Mouse (Mus musculus): ENCODE measurements around the gene Defa35. TPM values are rescaled to one million over a fixed set of nuclear protein-coding genes. Genes with fewer than 3 reads are reported as not detected.
"Not testable (repeated sequence)": the region's sequence is repeated elsewhere in the genome, so short reads cannot be mapped to it uniquely, and the experiment has no call there.

The Defa35 gene
- not detected in 2 replicates for polyA plus RNA-seq (2014; fragmentation: Nextera tagmentation; extraction: Ambion mirVana)

GRCm38 (mm10) chr8:21064738-21065137 lies at the start of gene Defa35:
TSS of gene Defa35 (plus strand) at chr8:21065038.
- not testable (repeated sequence) for H3K4me2 ChIP-seq (ENCODE audit: low read depth, low read length, severe bottlenecking)

GRCm38 (mm10) chr8:21025245-21025644 lies 39.6 kb upstream of the Defa35 start, which contains the start of gene Defa21:
TSS of gene Defa21 (plus strand) at chr8:21025545.
- H3K9me3 ChIP-seq (ENCODE audit: control insufficient read depth, low read length); H3K9ac ChIP-seq (ENCODE audit: low read length); H3K27me3 ChIP-seq (ENCODE audit: control insufficient read depth, insufficient read depth, low read length); H3K4me3 ChIP-seq (ENCODE audit: low read depth, low read length); H3K4me1 ChIP-seq (replicated peaks; ENCODE audit: control insufficient read depth, insufficient read depth, low read length); DNase-seq (ENCODE audit: low spot score); H3K27ac ChIP-seq (ENCODE audit: low read depth, low read length); H3K36me3 ChIP-seq (ENCODE audit: control insufficient read depth, insufficient read depth, low read length); ATAC-seq (replicated peaks; ENCODE audit: low FRiP score); H3K4me2 ChIP-seq (ENCODE audit: low read depth, low read length, severe bottlenecking): not testable (repeated sequence)
- no CpG with 5 or more reads among the region's 1 CpGs for WGBS

More at GRCm38 (mm10) chr8:21064738-21065137, at the start of gene Defa35:
- H3K27ac ChIP-seq (ENCODE audit: low read depth, low read length); H3K27me3 ChIP-seq (ENCODE audit: control insufficient read depth, insufficient read depth, low read length); H3K4me3 ChIP-seq (ENCODE audit: low read depth, low read length); H3K4me1 ChIP-seq (replicated peaks; ENCODE audit: control insufficient read depth, insufficient read depth, low read length); ATAC-seq (replicated peaks; ENCODE audit: low FRiP score); H3K9me3 ChIP-seq (ENCODE audit: control insufficient read depth, low read length); H3K9ac ChIP-seq (ENCODE audit: low read length); H3K36me3 ChIP-seq (ENCODE audit: control insufficient read depth, insufficient read depth, low read length); DNase-seq (ENCODE audit: low spot score): not testable (repeated sequence)
- whole genome bisulfite sequencing, result 93% methylated on average over 1 of the region's 1 CpGs

- not testable (repeated sequence) for H3K9me3 ChIP-seq (ENCODE audit: control insufficient read depth, low read length); H3K4me2 ChIP-seq (ENCODE audit: low read depth, low read length, severe bottlenecking); H3K27ac ChIP-seq (ENCODE audit: low read depth, low read length); H3K4me3 ChIP-seq (ENCODE audit: low read depth, low read length); H3K4me1 ChIP-seq (replicated peaks; ENCODE audit: control insufficient read depth, insufficient read depth, low read length); ATAC-seq (replicated peaks; ENCODE audit: low FRiP score); DNase-seq (ENCODE audit: low spot score); H3K27me3 ChIP-seq (ENCODE audit: control insufficient read depth, insufficient read depth, low read length); H3K9ac ChIP-seq (ENCODE audit: low read length); H3K36me3 ChIP-seq (ENCODE audit: control insufficient read depth, insufficient read depth, low read length)
- no CpG with 5 or more reads among the region's 1 CpGs for WGBS
Observed at GRCm38 (mm10) chr8:21054747-21055146, 10.1 kb upstream of the Defa35 start, which contains the start of gene Defa23. TSS of gene Defa23 (plus strand) at chr8:21055047.

- H3K4me1 ChIP-seq (replicated peaks; ENCODE audit: control insufficient read depth, insufficient read depth, low read length); H3K9me3 ChIP-seq (ENCODE audit: control insufficient read depth, low read length); H3K36me3 ChIP-seq (ENCODE audit: control insufficient read depth, insufficient read depth, low read length); DNase-seq (ENCODE audit: low spot score); H3K27me3 ChIP-seq (ENCODE audit: control insufficient read depth, insufficient read depth, low read length); H3K4me3 ChIP-seq (ENCODE audit: low read depth, low read length); H3K4me2 ChIP-seq (ENCODE audit: low read depth, low read length, severe bottlenecking); H3K9ac ChIP-seq (ENCODE audit: low read length); H3K27ac ChIP-seq (ENCODE audit: low read depth, low read length); ATAC-seq (replicated peaks; ENCODE audit: low FRiP score): not testable (repeated sequence)
Observed at GRCm38 (mm10) chr8:21084142-21084541, 19.3 kb downstream of the Defa35 start, which contains the start of gene Defa25. TSS of gene Defa25 (plus strand) at chr8:21084442.

- no peak for DNase-seq (ENCODE audit: low spot score)
- H3K9me3 ChIP-seq (ENCODE audit: control insufficient read depth, low read length), result peaks cover 3% of the 10 kb centered on the region; the same call in 1 of the 2 replicates
- no peaks in the 10 kb centered on the region for H3K4me1 ChIP-seq (replicated peaks; ENCODE audit: control insufficient read depth, insufficient read depth, low read length)
- WGBS, result 41% methylated on average over 4 of the region's 4 CpGs
- H3K27me3 ChIP-seq (ENCODE audit: control insufficient read depth, insufficient read depth, low read length), result no peaks in the 10 kb centered on the region
- no peak overlapping the region for H3K27ac ChIP-seq (ENCODE audit: low read depth, low read length)
- no peak overlapping the region for H3K4me3 ChIP-seq (ENCODE audit: low read depth, low read length)
- ATAC-seq (replicated peaks; ENCODE audit: low FRiP score), result no peak
- H3K4me2 ChIP-seq (ENCODE audit: low read depth, low read length, severe bottlenecking), result no peak overlapping the region
- no peaks in the 10 kb centered on the region for H3K36me3 ChIP-seq (ENCODE audit: control insufficient read depth, insufficient read depth, low read length)
- no peak overlapping the region for H3K9ac ChIP-seq (ENCODE audit: low read length)
Observed at GRCm38 (mm10) chr8:21093106-21093505, 28.3 kb downstream of the Defa35 start.

- not testable (repeated sequence) for H3K4me3 ChIP-seq (ENCODE audit: low read depth, low read length); H3K4me1 ChIP-seq (replicated peaks; ENCODE audit: control insufficient read depth, insufficient read depth, low read length); H3K36me3 ChIP-seq (ENCODE audit: control insufficient read depth, insufficient read depth, low read length); H3K4me2 ChIP-seq (ENCODE audit: low read depth, low read length, severe bottlenecking); H3K27ac ChIP-seq (ENCODE audit: low read depth, low read length); H3K27me3 ChIP-seq (ENCODE audit: control insufficient read depth, insufficient read depth, low read length); H3K9ac ChIP-seq (ENCODE audit: low read length); ATAC-seq (replicated peaks; ENCODE audit: low FRiP score); H3K9me3 ChIP-seq (ENCODE audit: control insufficient read depth, low read length); DNase-seq (ENCODE audit: low spot score)
- WGBS, result no CpG with 5 or more reads among the region's 2 CpGs
Observed at GRCm38 (mm10) chr8:21095950-21096349, 31.1 kb downstream of the Defa35 start, which contains the start of gene Gm14851. TSS of gene Gm14851 (minus strand) at chr8:21096050.

Other genes starting within 250 kb of the Defa35 start
- gene Defb33, start 172.4 kb upstream of the Defa35 start, polyA plus RNA-seq (2014; fragmentation: Nextera tagmentation; extraction: Ambion mirVana), result not detected in 2 replicates
- not detected in 2 replicates for gene Gm15056, start 162.4 kb upstream of the Defa35 start, polyA plus RNA-seq (2014; fragmentation: Nextera tagmentation; extraction: Ambion mirVana)
- gene Gm6040, start 143.0 kb upstream of the Defa35 start, polyA plus RNA-seq (2014; fragmentation: Nextera tagmentation; extraction: Ambion mirVana), result not detected in 2 replicates
- not detected in 2 replicates for gene AY761185, start 120.3 kb upstream of the Defa35 start, polyA plus RNA-seq (2014; fragmentation: Nextera tagmentation; extraction: Ambion mirVana)
- not detected in 2 replicates for gene Defa21, start 39.5 kb upstream of the Defa35 start, polyA plus RNA-seq (2014; fragmentation: Nextera tagmentation; extraction: Ambion mirVana)
- gene Defa23, start 10.0 kb upstream of the Defa35 start, polyA plus RNA-seq (2014; fragmentation: Nextera tagmentation; extraction: Ambion mirVana), result not detected in 2 replicates
- not detected in 2 replicates for gene Defa25, start 19.4 kb downstream of the Defa35 start, polyA plus RNA-seq (2014; fragmentation: Nextera tagmentation; extraction: Ambion mirVana)
- gene Gm14851, start 31.0 kb downstream of the Defa35 start, polyA plus RNA-seq (2014; fragmentation: Nextera tagmentation; extraction: Ambion mirVana), result not detected in 2 replicates
- not detected in 2 replicates for gene Defa30, start 69.6 kb downstream of the Defa35 start, polyA plus RNA-seq (2014; fragmentation: Nextera tagmentation; extraction: Ambion mirVana)
- gene Defa22, start 97.2 kb downstream of the Defa35 start, polyA plus RNA-seq (2014; fragmentation: Nextera tagmentation; extraction: Ambion mirVana), result not detected in 2 replicates
- not detected in 2 replicates for gene Defa31, start 126.6 kb downstream of the Defa35 start, polyA plus RNA-seq (2014; fragmentation: Nextera tagmentation; extraction: Ambion mirVana)
- gene Gm15293, start 136.5 kb downstream of the Defa35 start, polyA plus RNA-seq (2014; fragmentation: Nextera tagmentation; extraction: Ambion mirVana), result not detected in 2 replicates
- not detected in 2 replicates for gene Gm15292, start 184.7 kb downstream of the Defa35 start, polyA plus RNA-seq (2014; fragmentation: Nextera tagmentation; extraction: Ambion mirVana)

Data from forebrain, embryonic 11.5 days (tissue).